Mouse (Mus musculus) thymus, adult 2 months (tissue): Measurements from ENCODE around the gene Gse1.

Source experiments
- CTCF ChIP-seq: fragments of 200-500 bp; IDR thresholded peaks from 2 replicates; pipeline ENCODE4 v1.5.1; 2012; ENCODE audit warnings: mild to moderate bottlenecking, control low read depth, low read length, moderate library complexity, borderline replicate concordance; ENCODE audit not compliant: control insufficient read depth, poor library complexity, insufficient read depth; ENCODE audit errors: extremely low read depth
- POLR2A ChIP-seq: fragments of 200-500 bp; IDR thresholded peaks from 2 replicates; pipeline ENCODE4 v1.6.1; 2012; ENCODE audit warnings: mild to moderate bottlenecking, low read length, control low read depth, moderate library complexity; ENCODE audit not compliant: control insufficient read depth, poor library complexity, insufficient read depth; ENCODE audit errors: extremely low read depth

DNA sequence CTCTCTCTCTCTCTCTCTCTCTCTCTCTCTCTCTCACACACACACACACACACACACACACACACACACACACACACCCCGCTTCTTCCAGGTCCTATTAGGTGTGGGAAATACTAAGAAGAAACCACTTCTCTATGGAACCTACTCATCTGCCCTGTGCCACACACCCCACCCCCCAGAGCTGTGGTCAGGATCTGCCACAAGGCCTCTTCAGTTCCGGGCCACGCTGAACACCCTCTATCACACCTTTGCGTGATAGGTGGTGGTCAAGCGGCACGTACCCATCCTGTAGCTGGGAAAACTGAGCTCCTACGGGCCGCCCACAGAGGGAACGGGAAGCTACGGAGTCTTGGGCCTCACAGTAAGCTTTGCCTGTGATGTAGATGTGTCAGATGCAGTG is 238.0 kb downstream of the Gse1 start:
- TF ChIP-seq CTCF, result no peak
- TF ChIP-seq POLR2A, result no peak
